Mouse (Mus musculus): ENCODE measurements around the gene Foxp4. TPM values are rescaled to one million over a fixed set of nuclear protein-coding genes. Genes with fewer than 3 reads are reported as not detected.

The Foxp4 gene
- polyA plus RNA-seq, 1 experiment: 32.4 TPM

GRCm38 (mm10) chr17:47949441-47949840 lies 25.0 kb upstream of the Foxp4 start:
- Histone ChIP-seq H3K27me3 (ENCODE audit: control insufficient read depth, insufficient read depth, insufficient read length) (peaks cover 18% of the 10 kb centered on the region), H3ac (ENCODE audit: control insufficient read depth, insufficient read length, low read depth) (no peak overlapping the region), H3K36me3 (ENCODE audit: control insufficient read depth, insufficient read depth) (no peaks in the 10 kb centered on the region), H3K79me2 (ENCODE audit: control insufficient read depth, insufficient read depth) (no peaks in the 10 kb centered on the region), H3K79me3 (ENCODE audit: low read depth) (no peaks in the 10 kb centered on the region), H3K4me3 (ENCODE audit: insufficient read depth, poor library complexity, severe bottlenecking) (no peak overlapping the region)
- no peak for TF ChIP-seq USF1 (IDR thresholded peaks at IDR 0.05; ENCODE audit: low read depth)
- TF ChIP-seq MYOG (IDR thresholded peaks at IDR 0.05; ENCODE audit: control insufficient read depth, extremely low read depth, insufficient read length): no peak
- TF ChIP-seq MAX (IDR thresholded peaks at IDR 0.05): no peak
- TF ChIP-seq CTCF (IDR thresholded peaks at IDR 0.05; ENCODE audit: control insufficient read depth, insufficient read depth, insufficient read length): no peak
- TF ChIP-seq FOSL1 (IDR thresholded peaks at IDR 0.05; ENCODE audit: insufficient read depth, low read length, poor library complexity, severe bottlenecking): no peak
- no peak for TF ChIP-seq MYOD1 (IDR thresholded peaks at IDR 0.05; ENCODE audit: control insufficient read depth, insufficient read length, low read depth)
- no peak for TF ChIP-seq CEBPB (IDR thresholded peaks at IDR 0.05; ENCODE audit: low read depth)

DNA sequence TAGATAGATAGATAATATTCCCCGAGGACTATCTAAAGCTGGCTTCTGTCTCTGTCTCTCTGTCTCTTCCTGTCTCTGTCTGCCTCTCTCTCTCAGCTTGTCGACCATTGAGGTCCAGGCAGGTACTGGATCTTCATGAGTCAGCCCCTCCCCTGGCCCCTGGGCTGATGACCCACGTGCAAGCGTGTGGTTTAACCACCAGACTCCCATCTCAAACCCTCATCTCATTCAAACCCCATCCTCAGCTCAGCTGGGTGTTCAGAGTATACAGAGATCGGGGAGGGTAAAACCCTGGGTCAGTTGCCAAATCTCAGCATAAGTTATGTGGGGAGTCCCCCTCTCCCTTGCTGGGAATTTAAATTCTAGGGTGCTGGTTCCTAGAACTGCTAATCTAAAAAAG lies 24.3 kb upstream of the Foxp4 start:
- no peak overlapping the region for H3ac ChIP-seq (ENCODE audit: control insufficient read depth, insufficient read length, low read depth)
- H3K36me3 ChIP-seq (ENCODE audit: control insufficient read depth, insufficient read depth): no peaks in the 10 kb centered on the region
- H3K4me3 ChIP-seq (ENCODE audit: insufficient read depth, poor library complexity, severe bottlenecking): no peak overlapping the region
- TF ChIP-seq MAX (IDR thresholded peaks at IDR 0.05) (no peak), CEBPB (IDR thresholded peaks at IDR 0.05; ENCODE audit: low read depth) (no peak), CTCF (IDR thresholded peaks at IDR 0.05; ENCODE audit: control insufficient read depth, insufficient read depth, insufficient read length) (no peak), MYOD1 (IDR thresholded peaks at IDR 0.05; ENCODE audit: control insufficient read depth, insufficient read length, low read depth) (no peak), MYOG (IDR thresholded peaks at IDR 0.05; ENCODE audit: control insufficient read depth, extremely low read depth, insufficient read length) (no peak), USF1 (IDR thresholded peaks at IDR 0.05; ENCODE audit: low read depth) (no peak), FOSL1 (IDR thresholded peaks at IDR 0.05; ENCODE audit: insufficient read depth, low read length, poor library complexity, severe bottlenecking) (no peak)
- peaks cover 18% of the 10 kb centered on the region for H3K27me3 ChIP-seq (ENCODE audit: control insufficient read depth, insufficient read depth, insufficient read length)
- H3K79me3 ChIP-seq (ENCODE audit: low read depth): no peaks in the 10 kb centered on the region
- no peaks in the 10 kb centered on the region for H3K79me2 ChIP-seq (ENCODE audit: control insufficient read depth, insufficient read depth)

GRCm38 (mm10) chr17:47946921-47947420 lies 22.5 kb upstream of the Foxp4 start:
- no peak overlapping the region for H3K4me3 ChIP-seq (ENCODE audit: insufficient read depth, poor library complexity, severe bottlenecking)
- no peaks in the 10 kb centered on the region for H3K79me3 ChIP-seq (ENCODE audit: low read depth)
- H3ac ChIP-seq (ENCODE audit: control insufficient read depth, insufficient read length, low read depth): no peak overlapping the region
- TF ChIP-seq CEBPB (IDR thresholded peaks at IDR 0.05; ENCODE audit: low read depth) (no peak), USF1 (IDR thresholded peaks at IDR 0.05; ENCODE audit: low read depth) (no peak), CTCF (IDR thresholded peaks at IDR 0.05; ENCODE audit: control insufficient read depth, insufficient read depth, insufficient read length) (no peak), FOSL1 (IDR thresholded peaks at IDR 0.05; ENCODE audit: insufficient read depth, low read length, poor library complexity, severe bottlenecking) (no peak), MAX (IDR thresholded peaks at IDR 0.05) (no peak), MYOG (IDR thresholded peaks at IDR 0.05; ENCODE audit: control insufficient read depth, extremely low read depth, insufficient read length) (no peak)
- peaks cover 6% of the 10 kb centered on the region for H3K27me3 ChIP-seq (ENCODE audit: control insufficient read depth, insufficient read depth, insufficient read length)
- no peaks in the 10 kb centered on the region for H3K79me2 ChIP-seq (ENCODE audit: control insufficient read depth, insufficient read depth)
- H3K36me3 ChIP-seq (ENCODE audit: control insufficient read depth, insufficient read depth): no peaks in the 10 kb centered on the region

GRCm38 (mm10) chr17:47946111-47946510 lies 21.7 kb upstream of the Foxp4 start:
- TF ChIP-seq FOSL1 (IDR thresholded peaks at IDR 0.05; ENCODE audit: insufficient read depth, low read length, poor library complexity, severe bottlenecking) (no peak), USF1 (IDR thresholded peaks at IDR 0.05; ENCODE audit: low read depth) (no peak), MYOG (IDR thresholded peaks at IDR 0.05; ENCODE audit: control insufficient read depth, extremely low read depth, insufficient read length) (no peak), CEBPB (IDR thresholded peaks at IDR 0.05; ENCODE audit: low read depth) (no peak), MYOD1 (IDR thresholded peaks at IDR 0.05; ENCODE audit: control insufficient read depth, insufficient read length, low read depth) (no peak), CTCF (IDR thresholded peaks at IDR 0.05; ENCODE audit: control insufficient read depth, insufficient read depth, insufficient read length) (no peak), MAX (IDR thresholded peaks at IDR 0.05) (no peak)

DNA sequence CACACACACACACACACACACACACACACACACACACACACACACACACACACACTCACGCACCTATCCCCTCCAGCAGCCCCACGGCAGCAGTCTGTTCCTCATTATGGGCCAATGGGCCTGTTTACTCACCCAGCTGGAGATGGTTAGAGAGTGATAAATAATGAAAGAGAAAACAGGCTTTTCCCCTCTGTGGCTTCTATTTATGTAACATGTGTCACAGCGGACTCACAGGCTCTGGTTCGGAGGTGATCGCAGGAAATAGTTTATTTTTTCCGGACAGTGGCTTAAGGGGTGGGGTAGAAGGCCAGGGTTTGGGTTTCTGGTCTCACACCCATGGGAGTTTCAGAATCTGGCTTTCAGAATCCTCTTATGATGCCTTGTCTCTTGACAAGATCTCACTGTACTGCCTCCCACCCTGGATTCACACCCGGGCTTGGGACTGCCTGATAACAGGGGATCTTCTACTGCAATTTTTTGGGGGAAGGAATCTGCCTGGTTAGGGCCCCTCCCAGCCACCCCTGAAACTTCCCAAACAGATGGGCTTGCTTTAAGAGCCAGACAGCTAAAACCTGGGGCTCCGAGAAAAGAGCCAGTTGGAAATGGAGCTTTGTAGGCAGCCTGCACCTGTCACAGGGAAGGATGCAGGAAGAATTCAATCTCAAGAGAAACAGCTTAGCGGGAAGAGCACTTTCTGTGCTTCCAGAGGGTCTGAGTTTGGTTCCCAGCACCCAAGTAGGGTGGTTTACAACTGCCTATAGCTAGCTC lies 18.8 kb upstream of the Foxp4 start:
- no peaks in the 10 kb centered on the region for H3K79me2 ChIP-seq (ENCODE audit: control insufficient read depth, insufficient read depth)
- H3K4me3 ChIP-seq (ENCODE audit: insufficient read depth, poor library complexity, severe bottlenecking): no peak overlapping the region
- TF ChIP-seq FOSL1 (IDR thresholded peaks at IDR 0.05; ENCODE audit: insufficient read depth, low read length, poor library complexity, severe bottlenecking): no peak
- TF ChIP-seq CEBPB (IDR thresholded peaks at IDR 0.05; ENCODE audit: low read depth): no peak
- no peak for TF ChIP-seq USF1 (IDR thresholded peaks at IDR 0.05; ENCODE audit: low read depth)
- TF ChIP-seq MYOD1 (IDR thresholded peaks at IDR 0.05; ENCODE audit: control insufficient read depth, insufficient read length, low read depth): no peak
- TF ChIP-seq MYOG (IDR thresholded peaks at IDR 0.05; ENCODE audit: control insufficient read depth, extremely low read depth, insufficient read length): no peak
- TF ChIP-seq CTCF (IDR thresholded peaks at IDR 0.05; ENCODE audit: control insufficient read depth, insufficient read depth, insufficient read length): no peak
- no peak for TF ChIP-seq MAX (IDR thresholded peaks at IDR 0.05)
- no peaks in the 10 kb centered on the region for H3K27me3 ChIP-seq (ENCODE audit: control insufficient read depth, insufficient read depth, insufficient read length)
- no peaks in the 10 kb centered on the region for H3K36me3 ChIP-seq (ENCODE audit: control insufficient read depth, insufficient read depth)
- H3ac ChIP-seq (ENCODE audit: control insufficient read depth, insufficient read length, low read depth): no peak overlapping the region
- H3K79me3 ChIP-seq (ENCODE audit: low read depth): no peaks in the 10 kb centered on the region

More at GRCm38 (mm10) chr17:47946111-47946510, 21.7 kb upstream of the Foxp4 start:
- H3ac ChIP-seq (ENCODE audit: control insufficient read depth, insufficient read length, low read depth): no peak overlapping the region
- H3K79me2 ChIP-seq (ENCODE audit: control insufficient read depth, insufficient read depth): no peaks in the 10 kb centered on the region
- no peaks in the 10 kb centered on the region for H3K36me3 ChIP-seq (ENCODE audit: control insufficient read depth, insufficient read depth)
- no peaks in the 10 kb centered on the region for H3K79me3 ChIP-seq (ENCODE audit: low read depth)
- no peak overlapping the region for H3K4me3 ChIP-seq (ENCODE audit: insufficient read depth, poor library complexity, severe bottlenecking)
- peaks cover 4% of the 10 kb centered on the region for H3K27me3 ChIP-seq (ENCODE audit: control insufficient read depth, insufficient read depth, insufficient read length)

Data from C2C12 (cell line).